Mouse (Mus musculus): Measurements from ENCODE around the gene Krt86. TPM values are rescaled to one million over a fixed set of nuclear protein-coding genes. Genes with fewer than 3 reads are reported as not detected.

Krt86 gene
- polyA plus RNA-seq, 1 experiment from 2014 or later: not detected

GRCm38 (mm10) chr15:101458361-101458930 lies 14.8 kb upstream of the Krt86 start:
- no peak for TF ChIP-seq CTCF (IDR thresholded peaks at IDR 0.05)
- H3K27me3 ChIP-seq: no peaks in the 10 kb centered on the region
- ChIA-PET POLR2A (no interaction called here), CTCF (interaction anchor here (1.2 to 1.7 kb wide), 2 partner anchors 10 to 12 kb away, joined by 3 to 4 read pairs; no protein-coding TSS in a partner anchor)
- ATAC-seq (peak; percentile 32), DNase-seq (ENCODE audit: low read depth, low spot score) (no peak)
- in situ Hi-C loops (cut with MboI; ENCODE audit: low pct_unique_long_range_greater_than_20kb): loop anchor here (5.0 kb wide), 1 partner anchor 39 kb away; no protein-coding TSS in a partner anchor

- POLR2A ChIA-PET: no interaction called here
- TF ChIP-seq CTCF (IDR thresholded peaks at IDR 0.05): no peak
- no peaks in the 10 kb centered on the region for H3K27me3 ChIP-seq
- CTCF ChIA-PET: interaction anchor here (1.2 to 1.7 kb wide), 2 partner anchors 10 to 11 kb away, joined by 3 to 4 read pairs; no protein-coding TSS in a partner anchor
- in situ Hi-C loops (cut with MboI; ENCODE audit: low pct_unique_long_range_greater_than_20kb): loop anchor here (5.0 kb wide), 1 partner anchor 38 kb away; no protein-coding TSS in a partner anchor
- no peak for DNase-seq (ENCODE audit: low read depth, low spot score)
- ATAC-seq: no peak
Observed at GRCm38 (mm10) chr15:101459283-101459682, 14.0 kb upstream of the Krt86 start.

GRCm38 (mm10) chr15:101463651-101464050 lies 9.6 kb upstream of the Krt86 start, which contains the start of gene Krt81:
Gene Krt81, minus strand, starts transcription at chr15:101463751.
- ATAC-seq: no peak
- H3K27me3 ChIP-seq: no peaks in the 10 kb centered on the region
- CTCF ChIA-PET: no interaction called here
- TF ChIP-seq CTCF (IDR thresholded peaks at IDR 0.05): no peak
- POLR2A ChIA-PET: no interaction called here
- in situ Hi-C loops (cut with MboI; ENCODE audit: low pct_unique_long_range_greater_than_20kb): no loop called here
- DNase-seq (ENCODE audit: low read depth, low spot score): no peak

- DNase-seq (ENCODE audit: low read depth, low spot score): no peak
- H3K27me3 ChIP-seq: peaks cover 3% of the 10 kb centered on the region
Observed at GRCm38 (mm10) chr15:101469093-101469492, 4.2 kb upstream of the Krt86 start.

GRCm38 (mm10) chr15:101479007-101479665 lies 5.9 kb downstream of the Krt86 start:
- no peak for DNase-seq (ENCODE audit: low read depth, low spot score)
- no peak for ATAC-seq
- in situ Hi-C loops (cut with MboI; ENCODE audit: low pct_unique_long_range_greater_than_20kb): no loop called here
- ChIA-PET POLR2A (interaction anchor here (0.6 kb wide), 1 partner anchor 30 kb away, joined by 3 read pairs; no protein-coding TSS in a partner anchor), CTCF (no interaction called here)
- no peak for TF ChIP-seq CTCF (IDR thresholded peaks at IDR 0.05)
- H3K27me3 ChIP-seq: peaks cover 16% of the 10 kb centered on the region

More at GRCm38 (mm10) chr15:101469093-101469492, 4.2 kb upstream of the Krt86 start:
- POLR2A ChIA-PET: no interaction called here
- no peak for TF ChIP-seq CTCF (IDR thresholded peaks at IDR 0.05)
- in situ Hi-C loops (cut with MboI; ENCODE audit: low pct_unique_long_range_greater_than_20kb): no loop called here
- no peak for ATAC-seq
- CTCF ChIA-PET: interaction anchor here (1.4 kb wide), 1 partner anchor 10 kb away, joined by 3 read pairs; no protein-coding TSS in a partner anchor

- peaks cover 16% of the 10 kb centered on the region for H3K27me3 ChIP-seq
- no peak for TF ChIP-seq CTCF (IDR thresholded peaks at IDR 0.05)
- ATAC-seq: no peak
- no peak for DNase-seq (ENCODE audit: low read depth, low spot score)
- POLR2A ChIA-PET: interaction anchor here (0.6 kb wide), 1 partner anchor 31 kb away, joined by 3 read pairs; no protein-coding TSS in a partner anchor
- in situ Hi-C loops (cut with MboI; ENCODE audit: low pct_unique_long_range_greater_than_20kb): no loop called here
- CTCF ChIA-PET: no interaction called here
Observed at GRCm38 (mm10) chr15:101479666-101480060, 6.4 kb downstream of the Krt86 start.

- DNase-seq (ENCODE audit: low read depth, low spot score): no peak
- in situ Hi-C loops (cut with MboI; ENCODE audit: low pct_unique_long_range_greater_than_20kb): no loop called here
- ATAC-seq: no peak
- ChIA-PET CTCF (no interaction called here), POLR2A (no interaction called here)
- TF ChIP-seq CTCF (IDR thresholded peaks at IDR 0.05): no peak
- peaks cover 13% of the 10 kb centered on the region for H3K27me3 ChIP-seq
Observed at GRCm38 (mm10) chr15:101482056-101482455, 8.8 kb downstream of the Krt86 start.

GRCm38 (mm10) chr15:101483646-101484045 lies 10.4 kb downstream of the Krt86 start:
- ATAC-seq: no peak
- in situ Hi-C loops (cut with MboI; ENCODE audit: low pct_unique_long_range_greater_than_20kb): no loop called here
- TF ChIP-seq CTCF (IDR thresholded peaks at IDR 0.05): no peak
- ChIA-PET POLR2A (no interaction called here), CTCF (no interaction called here)
- DNase-seq (ENCODE audit: low read depth, low spot score): no peak
- H3K27me3 ChIP-seq: peaks cover 4% of the 10 kb centered on the region

- ATAC-seq: peak; percentile 13
- in situ Hi-C loops (cut with MboI; ENCODE audit: low pct_unique_long_range_greater_than_20kb): no loop called here
- ChIA-PET POLR2A (no interaction called here), CTCF (interaction anchor here (1.1 kb wide), 1 partner anchor 12 kb away, joined by 4 read pairs; no protein-coding TSS in a partner anchor)
- no peak for TF ChIP-seq CTCF (IDR thresholded peaks at IDR 0.05)
- H3K27me3 ChIP-seq: no peaks in the 10 kb centered on the region
- no peak for DNase-seq (ENCODE audit: low read depth, low spot score)
Observed at GRCm38 (mm10) chr15:101484939-101485338, 11.7 kb downstream of the Krt86 start.

- in situ Hi-C loops (cut with MboI; ENCODE audit: low pct_unique_long_range_greater_than_20kb): no loop called here
- DNase-seq (ENCODE audit: low read depth, low spot score) (no peak), ATAC-seq (no peak)
- POLR2A ChIA-PET: no interaction called here
- CTCF ChIA-PET: interaction anchor here (0.8 kb wide), 1 partner anchor 12 kb away, joined by 3 read pairs; no protein-coding TSS in a partner anchor
- no peaks in the 10 kb centered on the region for H3K27me3 ChIP-seq
- TF ChIP-seq CTCF (IDR thresholded peaks at IDR 0.05): no peak
Observed at GRCm38 (mm10) chr15:101485911-101486635, 12.8 kb downstream of the Krt86 start.

All from Patski (cell line).